Mouse (Mus musculus) neural tube, embryonic 12.5 days (tissue): ENCODE results near the gene Phkg2. TPM values are rescaled to one million over a fixed set of nuclear protein-coding genes. Genes with fewer than 3 reads are reported as not detected.

Source experiments
- ATAC-seq: fragments of 200-750 bp; cut with Nextera tagmentation; 2 replicates; pipeline ENCODE4 v1.8.0; 2017; ENCODE audit warnings: low read depth, mild to moderate bottlenecking, moderate TSS enrichment, moderate library complexity; ENCODE audit not compliant: low FRiP score
- H3K27ac ChIP-seq: fragments of 300-500 bp; sonication (generic); 2 replicates; pipeline ENCODE4 v1.5.1; 2016
- H3K27me3 ChIP-seq: fragments of 300-500 bp; sonication (generic); replicated peaks from 2 replicates; pipeline ENCODE4 v1.6.1; 2016; ENCODE audit warnings: mild to moderate bottlenecking
- H3K36me3 ChIP-seq: fragments of 300-500 bp; sonication (generic); 2 replicates; pipeline ENCODE4 v1.6.1; 2016; ENCODE audit warnings: mild to moderate bottlenecking
- H3K4me1 ChIP-seq: fragments of 300-500 bp; sonication (generic); 2 replicates; pipeline ENCODE4 v1.6.1; 2016
- H3K4me2 ChIP-seq: fragments of 300-500 bp; sonication (generic); replicated peaks from 2 replicates; pipeline ENCODE4 v1.6.1; 2016; ENCODE audit warnings: mild to moderate bottlenecking
- H3K4me3 ChIP-seq: fragments of 300-500 bp; sonication (generic); 2 replicates; pipeline ENCODE4 v1.5.1; 2016
- H3K9ac ChIP-seq: fragments of 300-500 bp; sonication (generic); 2 replicates; pipeline ENCODE4 v1.6.1; 2016; ENCODE audit warnings: mild to moderate bottlenecking
- H3K9me3 ChIP-seq: fragments of 300-500 bp; sonication (generic); 2 replicates; pipeline ENCODE4 v1.6.1; 2016; ENCODE audit warnings: mild to moderate bottlenecking
- WGBS: fragments of 180-500 bp; shearing (Covaris S2); methylation state at CpG from one replicate; pipeline ENCODE4 v1.1.7; 2016; 5-methylcytosine and 5-hydroxymethylcytosine counted together
- polyA plus RNA-seq: library from polyadenylated mRNA; unstranded; fragments of >200 nt; fragmentation: Nextera tagmentation; extraction: Ambion mirVana; gene quantifications from 2 replicates; pipeline ENCODE4 v1.2.1, GENCODE M21; 2016

Gene Phkg2
- polyA plus RNA-seq, 1 experiment from 2014 or later = 54.8 TPM

DNA sequence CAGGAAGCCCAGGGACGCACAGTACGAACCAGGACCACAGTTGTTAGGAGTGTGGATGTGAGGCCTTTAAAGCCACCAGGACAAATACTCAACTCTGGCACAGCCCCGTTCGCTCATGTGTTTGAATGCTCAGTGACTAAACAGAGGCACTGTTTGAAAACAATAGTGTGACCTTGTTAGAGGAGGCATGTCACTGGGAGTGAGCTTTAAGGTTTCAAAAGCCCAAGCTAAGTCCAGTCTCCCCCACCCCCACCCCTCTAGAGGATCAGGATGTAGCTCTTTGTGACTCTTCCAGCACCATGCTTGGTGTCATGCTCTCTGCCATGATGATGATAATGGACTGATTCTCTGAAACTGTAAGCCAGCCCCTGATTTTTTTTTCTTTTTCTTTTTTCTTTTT is 58.3 kb downstream of the Phkg2 start:
- H3K27ac ChIP-seq = no peak overlapping the region
- no peak for ATAC-seq
- H3K4me3 ChIP-seq = no peak overlapping the region

More for the DNA sequence above, 58.3 kb downstream of the Phkg2 start:
- 69% methylated on average over 4 of the region's 4 CpGs for WGBS
- Histone ChIP-seq H3K4me2 (no peak overlapping the region), H3K27me3 (no peaks in the 10 kb centered on the region; the same call in 1 of the 2 replicates), H3K9me3 (no peaks in the 10 kb centered on the region), H3K36me3 (no peaks in the 10 kb centered on the region), H3K4me1 (no peaks in the 10 kb centered on the region), H3K9ac (no peak overlapping the region)

Other genes starting within 250 kb of the Phkg2 start
- gene Zfp768, start 227.8 kb upstream of the Phkg2 start, polyA plus RNA-seq = 20.8 and 21.3 TPM in 2 replicates
- 7.2 and 8.3 TPM in 2 replicates for gene Zfp747, start 197.3 kb upstream of the Phkg2 start, polyA plus RNA-seq
- gene 9130019O22Rik, start 186.2 kb upstream of the Phkg2 start, polyA plus RNA-seq = 5.3 TPM in 2 replicates
- 6.4 and 7.8 TPM in 2 replicates for gene E430018J23Rik, start 179.7 kb upstream of the Phkg2 start, polyA plus RNA-seq
- gene Zfp764, start 166.5 kb upstream of the Phkg2 start, polyA plus RNA-seq = 5.7 and 6.8 TPM in 2 replicates
- gene Zfp688, start 151.3 kb upstream of the Phkg2 start, polyA plus RNA-seq = 31.4 and 36.0 TPM in 2 replicates
- 17.4 and 20.3 TPM in 2 replicates for gene Zfp689, start 124.2 kb upstream of the Phkg2 start, polyA plus RNA-seq
- 56.1 and 63.5 TPM in 2 replicates for gene Prr14, start 113.7 kb upstream of the Phkg2 start, polyA plus RNA-seq
- gene Fbrs, start 94.1 kb upstream of the Phkg2 start, polyA plus RNA-seq = 13.1 and 16.9 TPM in 2 replicates
- gene Srcap, start 61.4 kb upstream of the Phkg2 start, polyA plus RNA-seq = 72.9 and 79.9 TPM in 2 replicates
- 14.3 and 15.0 TPM in 2 replicates for gene Gm42715, start 53.8 kb upstream of the Phkg2 start, polyA plus RNA-seq
- 4.1 and 6.1 TPM in 2 replicates for gene Tmem265, start 11.9 kb upstream of the Phkg2 start, polyA plus RNA-seq
- 14.0 and 14.1 TPM in 2 replicates for gene Ccdc189, start 15.3 kb downstream of the Phkg2 start, polyA plus RNA-seq
- gene Rnf40, start 15.4 kb downstream of the Phkg2 start, polyA plus RNA-seq = 54.1 and 61.2 TPM in 2 replicates
- gene Zfp629, start 42.5 kb downstream of the Phkg2 start, polyA plus RNA-seq = 31.8 and 35.3 TPM in 2 replicates
- gene Bcl7c, start 135.6 kb downstream of the Phkg2 start, polyA plus RNA-seq = 71.1 and 74.7 TPM in 2 replicates
- gene Ctf1, start 139.4 kb downstream of the Phkg2 start, polyA plus RNA-seq = 5.8 TPM in 2 replicates
- gene Ctf2, start 158.8 kb downstream of the Phkg2 start, polyA plus RNA-seq = 0.22 and 0.28 TPM in 2 replicates
- gene Fbxl19, start 171.2 kb downstream of the Phkg2 start, polyA plus RNA-seq = 10.2 and 13.0 TPM in 2 replicates
- 7.9 and 9.9 TPM in 2 replicates for gene Orai3, start 196.5 kb downstream of the Phkg2 start, polyA plus RNA-seq
- 20.3 and 22.5 TPM in 2 replicates for gene Setd1a, start 203.3 kb downstream of the Phkg2 start, polyA plus RNA-seq
- gene Gm49388, start 212.3 kb downstream of the Phkg2 start, polyA plus RNA-seq = not detected in 2 replicates
- gene Hsd3b7, start 227.3 kb downstream of the Phkg2 start, polyA plus RNA-seq = 7.8 and 9.0 TPM in 2 replicates